Mouse (Mus musculus) kidney, postnatal 0 days (tissue): ENCODE data around the gene Nptxr. TPM values are rescaled to one million over a fixed set of nuclear protein-coding genes. Genes with fewer than 3 reads are reported as not detected.

Experiments
- ATAC-seq: fragments of 200-750 bp; cut with Nextera tagmentation; replicated peaks from 2 replicates; pipeline ENCODE4 v1.8.0; 2017; ENCODE audit warnings: low read depth, moderate number of reproducible peaks, moderate TSS enrichment, moderate library complexity; ENCODE audit not compliant: low FRiP score
- DNase-seq: peaks from one replicate; pipeline ENCODE4 v3.0.0-alpha.2; 2016; ENCODE audit warnings: low spot score
- H3K27ac ChIP-seq: fragments of 300-500 bp; sonication (generic); 2 replicates; pipeline ENCODE4 v1.5.1; 2014; ENCODE audit warnings: mild to moderate bottlenecking
- H3K27me3 ChIP-seq: fragments of 300-500 bp; sonication (generic); 2 replicates; pipeline ENCODE4 v1.6.1; 2014; ENCODE audit warnings: low read length, mixed read lengths; ENCODE audit not compliant: insufficient read depth
- H3K36me3 ChIP-seq: fragments of 300-500 bp; sonication (generic); 2 replicates; pipeline ENCODE4 v1.6.1; 2014; ENCODE audit warnings: low read length, mixed read lengths; ENCODE audit not compliant: insufficient read depth
- H3K4me1 ChIP-seq: fragments of 300-500 bp; sonication (generic); replicated peaks from 2 replicates; pipeline ENCODE4 v1.6.1; 2014; ENCODE audit warnings: antibody characterized with exemption, low read length, mixed read lengths; ENCODE audit not compliant: insufficient read depth
- H3K4me2 ChIP-seq: fragments of 300-500 bp; sonication (generic); 2 replicates; pipeline ENCODE4 v1.6.1; 2014; ENCODE audit warnings: mild to moderate bottlenecking, low read length, moderate library complexity, mixed read lengths
- H3K4me3 ChIP-seq: fragments of 300-500 bp; sonication (generic); replicated peaks from 2 replicates; pipeline ENCODE4 v1.5.1; 2014; ENCODE audit warnings: low read depth, low read length
- H3K9ac ChIP-seq: fragments of 300-500 bp; sonication (generic); 2 replicates; pipeline ENCODE4 v1.6.1; 2014; ENCODE audit warnings: low read depth, low read length
- H3K9me3 ChIP-seq: fragments of 300-500 bp; sonication (generic); replicated peaks from 2 replicates; pipeline ENCODE4 v1.6.1; 2016; ENCODE audit warnings: low read length, inconsistent platforms, mixed read lengths
- CTCF ChIP-seq: IDR thresholded peaks from 2 replicates; pipeline ENCODE4 v1.5.1; 2016; ENCODE audit warnings: antibody characterized with exemption, low read depth, mild to moderate bottlenecking, moderate library complexity
- WGBS: fragments of 180-500 bp; shearing (Covaris S2); extraction: QIAGEN DNeasy Blood & Tissue Kit; methylation state at CpG from one replicate; pipeline ENCODE4 v1.1.7; 2014; 5-methylcytosine and 5-hydroxymethylcytosine counted together
- polyA plus RNA-seq: library from polyadenylated mRNA; unstranded; fragments of >200 nt; fragmentation: Nextera tagmentation; extraction: Ambion mirVana; gene quantifications from 2 replicates; pipeline ENCODE4 v1.2.1, GENCODE M21; 2015

The Nptxr gene
- polyA plus RNA-seq, 1 experiment from 2014 or later = 1.1 TPM

GRCm38 (mm10) chr15:79763001-79763400 is 41.6 kb downstream of the Nptxr start:
- 96% methylated on average over 9 of the region's 9 CpGs for WGBS
- Histone ChIP-seq H3K9ac (no peak overlapping the region), H3K9me3 (no peaks in the 10 kb centered on the region), H3K36me3 (peaks cover 9% of the 10 kb centered on the region), H3K4me2 (no peak overlapping the region), H3K4me1 (no peaks in the 10 kb centered on the region), H3K27ac (no peak overlapping the region), H3K27me3 (no peaks in the 10 kb centered on the region), H3K4me3 (no peak overlapping the region)
- TF ChIP-seq CTCF = no peak
- no peak for ATAC-seq
- no peak for DNase-seq

GRCm38 (mm10) chr15:79760956-79761355 is 43.6 kb downstream of the Nptxr start:
- H3K36me3 ChIP-seq = peaks cover 9% of the 10 kb centered on the region
- no peak for TF ChIP-seq CTCF
- H3K27ac ChIP-seq = no peak overlapping the region
- 0 out of 2 replicates have a peak, but pooled peaks cover 4% of the 10 kb centered on the region for H3K4me1 ChIP-seq
- H3K9ac ChIP-seq = no peak overlapping the region
- WGBS = 84% methylated on average over 6 of the region's 6 CpGs
- H3K4me2 ChIP-seq = no peak overlapping the region
- no peak overlapping the region for H3K4me3 ChIP-seq
- no peaks in the 10 kb centered on the region for H3K9me3 ChIP-seq
- DNase-seq (no peak), ATAC-seq (no peak)
- H3K27me3 ChIP-seq = no peaks in the 10 kb centered on the region

GRCm38 (mm10) chr15:79757118-79757517 is 47.4 kb downstream of the Nptxr start:
- no peak for TF ChIP-seq CTCF
- Histone ChIP-seq H3K27ac (no peak overlapping the region), H3K4me3 (no peak overlapping the region), H3K9me3 (no peaks in the 10 kb centered on the region), H3K36me3 (0 out of 2 replicates have a peak, but pooled peaks cover under 1% of the 10 kb centered on the region), H3K4me1 (0 out of 2 replicates have a peak, but pooled peaks cover 4% of the 10 kb centered on the region), H3K4me2 (no peak overlapping the region), H3K27me3 (no peaks in the 10 kb centered on the region), H3K9ac (no peak overlapping the region)
- 88% methylated on average over 3 of the region's 3 CpGs for WGBS
- DNase-seq = no peak
- no peak for ATAC-seq

- no peaks in the 10 kb centered on the region for H3K36me3 ChIP-seq
- H3K9me3 ChIP-seq = no peaks in the 10 kb centered on the region
- ATAC-seq (no peak), DNase-seq (no peak)
- no peaks in the 10 kb centered on the region for H3K27me3 ChIP-seq
- H3K4me2 ChIP-seq = no peak overlapping the region
- no peak overlapping the region; the same call in 1 of the 2 replicates for H3K27ac ChIP-seq
- H3K4me1 ChIP-seq = 0 out of 2 replicates have a peak, but pooled peaks cover 4% of the 10 kb centered on the region
- no peak overlapping the region for H3K9ac ChIP-seq
- no peak for TF ChIP-seq CTCF
- 72% methylated on average over 8 of the region's 8 CpGs for WGBS
- H3K4me3 ChIP-seq = no peak overlapping the region
These were observed 48.5 kb downstream of the Nptxr start for GRCm38 (mm10) chr15:79755977-79756625.

- H3K27me3 ChIP-seq = no peaks in the 10 kb centered on the region
- TF ChIP-seq CTCF = no peak
- no peak overlapping the region for H3K4me3 ChIP-seq
- H3K9me3 ChIP-seq = no peaks in the 10 kb centered on the region
- no peak overlapping the region for H3K4me2 ChIP-seq
- WGBS = 88% methylated on average over 4 of the region's 4 CpGs
- H3K36me3 ChIP-seq = no peaks in the 10 kb centered on the region
- no peak overlapping the region for H3K9ac ChIP-seq
- no peak overlapping the region for H3K27ac ChIP-seq
- no peak for ATAC-seq
- no peak for DNase-seq
- H3K4me1 ChIP-seq = 0 out of 2 replicates have a peak, but pooled peaks cover 4% of the 10 kb centered on the region
These were observed 49.4 kb downstream of the Nptxr start for GRCm38 (mm10) chr15:79755176-79755575.

- Histone ChIP-seq H3K4me2 (no peak overlapping the region), H3K36me3 (no peaks in the 10 kb centered on the region), H3K27ac (no peak overlapping the region), H3K27me3 (no peaks in the 10 kb centered on the region), H3K9ac (no peak overlapping the region), H3K4me1 (0 out of 2 replicates have a peak, but pooled peaks cover 4% of the 10 kb centered on the region), H3K4me3 (no peak overlapping the region), H3K9me3 (no peaks in the 10 kb centered on the region)
- TF ChIP-seq CTCF = no peak
- no peak for ATAC-seq
- WGBS = 58% methylated on average over 4 of the region's 4 CpGs
- DNase-seq = no peak
These were observed 50.7 kb downstream of the Nptxr start for GRCm38 (mm10) chr15:79753873-79754272.
